Mouse (Mus musculus) adrenal gland, adult 10 weeks (tissue): Measurements from ENCODE around the gene Fam219b. TPM values are rescaled to one million over a fixed set of nuclear protein-coding genes. Genes with fewer than 3 reads are reported as not detected.

Source experiments
- polyA plus RNA-seq: library from polyadenylated mRNA; stranded (reverse); fragments of 350-450 nt; fragmentation: Illumina TruSeq; extraction: RNeasy Lipid Tissue Mini Kit (QIAGEN cat#74804); gene quantifications from one replicate; pipeline ENCODE4 v1.2.3, GENCODE M21; 2014; ENCODE audit warnings: low read depth, low replicate concordance

The Fam219b gene
- 10.2 TPM for polyA plus RNA-seq

GRCm38 (mm10) chr9:57537044-57537727 lies at the start of gene Fam219b:
Gene Fam219b (plus strand): TSS chr9:57537528.

DNA sequence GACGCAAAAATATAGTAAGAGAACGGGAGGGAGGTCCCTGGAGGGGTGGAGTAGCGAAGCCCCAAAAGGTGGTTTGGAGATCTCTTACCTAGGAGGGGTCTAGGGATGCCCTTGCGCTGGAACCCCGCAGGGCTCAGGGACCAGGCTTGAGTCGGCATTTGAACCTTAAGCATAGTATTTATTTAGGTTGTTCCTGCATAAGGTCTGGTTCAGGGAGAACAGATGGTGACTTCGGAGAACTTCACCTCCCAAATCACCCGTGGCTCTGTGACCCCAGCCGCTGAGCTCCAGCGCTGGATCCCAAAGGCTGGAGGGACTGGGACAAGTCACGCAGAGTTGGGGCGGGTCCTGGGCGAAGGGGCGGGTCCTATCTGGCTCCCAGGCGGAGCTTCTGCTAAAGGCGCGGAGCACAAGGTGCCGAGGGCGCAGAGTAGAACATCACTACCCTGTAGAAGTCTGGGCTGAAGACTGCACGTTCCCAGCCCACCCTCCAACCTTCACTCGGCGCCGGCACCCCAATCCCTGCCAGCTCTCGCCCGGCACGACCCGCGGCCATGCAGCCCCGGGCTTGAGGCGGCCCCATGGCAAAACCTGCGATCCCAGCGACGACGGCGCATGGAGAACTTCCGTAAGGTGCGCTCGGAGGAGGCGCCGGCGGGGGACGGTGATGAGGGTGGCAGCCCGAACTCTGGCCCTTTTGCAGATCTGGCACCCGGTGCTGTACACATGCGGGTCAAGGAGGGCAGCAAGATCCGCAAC lies 33.5 kb upstream of the Fam219b start, which contains the start of gene Rpp25:
Gene Rpp25, plus strand, starts transcription at position 405 of the 759 bp plus-strand sequence.

DNA sequence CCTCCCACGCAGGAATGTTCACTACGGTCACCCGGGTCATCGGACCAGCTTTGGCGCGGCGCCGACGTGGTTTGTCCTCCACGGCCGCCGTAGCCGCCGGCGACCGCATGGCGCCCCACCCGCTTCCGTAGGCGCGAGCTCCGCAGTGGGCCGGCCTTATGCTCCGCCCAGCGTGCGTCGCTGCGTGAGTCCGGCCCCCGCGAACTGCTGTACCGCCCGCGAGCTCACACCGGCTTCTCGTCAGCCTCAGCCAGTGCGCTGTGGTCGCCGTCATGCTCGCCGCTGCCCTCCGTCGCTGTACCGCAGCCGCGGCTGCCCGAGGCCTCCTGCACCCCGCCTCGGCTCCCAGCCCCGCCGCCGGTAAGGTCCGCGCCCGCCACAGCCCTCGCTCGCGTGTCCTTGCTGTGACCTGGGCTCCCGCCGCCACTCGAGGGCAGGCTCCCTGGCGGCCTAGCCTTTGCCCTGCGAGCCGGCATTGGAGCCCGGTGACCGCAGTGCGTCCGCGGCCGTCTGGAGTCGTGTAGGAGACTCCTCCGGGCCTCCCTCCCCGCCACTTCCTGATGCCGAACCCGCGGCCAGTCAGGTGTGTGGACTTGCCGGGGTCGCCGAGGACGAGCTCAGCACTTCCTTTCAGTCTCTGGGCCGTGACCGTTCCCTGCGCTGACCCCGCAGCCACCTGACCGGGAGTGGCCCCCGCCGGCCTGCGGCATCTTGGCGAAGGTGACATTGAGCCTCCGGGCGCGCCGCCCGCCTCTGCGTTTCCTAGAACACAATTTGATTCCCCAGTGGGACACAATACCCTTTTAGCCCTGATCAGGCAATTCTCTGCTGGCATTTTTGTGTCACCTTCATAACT lies 16.0 kb upstream of the Fam219b start, which contains the start of gene Cox5a:
Gene Cox5a, plus strand, starts transcription at position 219 of the 856 bp plus-strand sequence.

DNA sequence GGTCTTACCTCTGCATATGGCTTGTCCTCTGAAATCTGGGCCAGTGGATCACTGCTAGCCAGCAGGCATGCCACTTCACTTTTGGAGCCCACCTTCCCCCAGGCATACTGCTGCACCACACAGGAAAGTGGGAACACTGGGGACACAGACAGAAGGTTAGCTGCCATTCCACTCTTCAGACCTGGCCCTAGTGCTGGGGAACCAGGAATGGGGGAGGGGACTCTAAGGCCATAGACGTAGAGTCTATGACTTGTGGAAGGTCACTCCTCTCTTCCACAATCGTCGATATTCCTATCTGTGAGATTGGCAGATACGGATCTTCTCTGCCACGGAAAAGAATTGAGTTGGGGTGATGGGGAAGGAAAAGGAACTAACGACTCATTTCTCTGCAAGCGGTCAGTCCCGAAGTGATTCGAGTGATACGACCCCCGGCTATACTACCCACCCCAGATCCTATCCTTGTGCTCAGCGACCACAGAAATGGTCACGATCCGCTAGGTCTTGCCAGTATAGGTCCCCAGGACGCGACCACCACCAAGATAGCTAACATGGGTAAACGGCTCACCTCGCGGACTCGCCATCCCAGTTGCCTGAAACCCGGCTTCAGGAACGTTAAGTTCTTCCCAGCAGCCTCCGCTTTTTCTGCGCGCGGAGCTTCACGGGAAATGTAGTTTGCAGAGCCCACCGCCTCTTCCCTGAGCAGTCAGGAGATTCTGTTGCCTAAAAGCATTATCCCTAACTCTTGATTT lies 15.0 kb downstream of the Fam219b start, which contains the start of gene Mpi:
Gene Mpi, minus strand, starts transcription at position 625 of the 749 bp plus-strand sequence.

DNA sequence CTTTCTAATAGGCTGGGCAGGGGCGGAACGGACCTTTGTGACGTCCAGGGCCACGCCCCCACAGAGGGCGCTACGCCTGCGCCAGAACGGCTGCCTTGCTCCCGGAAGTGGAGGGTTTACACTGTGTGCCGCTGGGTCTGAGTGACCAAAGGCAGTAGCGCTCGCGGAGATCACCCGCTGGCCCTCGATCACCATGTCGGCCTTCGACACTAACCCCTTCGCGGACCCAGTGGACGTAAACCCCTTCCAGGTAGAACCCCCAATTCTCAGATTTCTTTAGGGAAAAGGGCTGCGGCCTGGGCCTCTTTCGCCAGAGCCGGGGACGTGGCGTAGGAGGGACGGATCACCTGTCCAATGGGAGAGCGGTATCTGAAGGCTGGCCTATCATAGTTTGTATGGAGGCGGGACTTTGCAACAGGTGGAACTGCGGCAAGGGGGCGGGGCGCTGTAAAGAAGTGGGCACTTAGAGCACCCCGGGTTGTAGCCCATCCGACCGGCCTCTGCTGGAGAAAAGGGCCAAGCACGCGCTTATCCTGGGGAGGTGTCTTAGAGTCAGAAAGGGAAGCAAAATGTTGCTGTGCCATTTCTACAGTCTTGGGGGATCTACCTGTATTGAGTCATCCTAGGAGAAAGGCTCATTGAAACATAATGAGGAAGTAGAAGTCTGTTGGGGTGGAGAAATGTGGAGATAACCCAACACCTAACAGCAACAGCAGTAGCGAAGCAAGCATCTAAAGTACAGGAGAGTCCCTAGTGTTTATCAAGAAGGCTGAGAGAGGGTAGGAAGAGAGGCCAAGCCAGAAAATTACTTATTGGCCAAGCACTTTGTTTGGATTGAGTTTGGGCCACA lies 23.8 kb downstream of the Fam219b start, which contains the start of gene Scamp2:
Gene Scamp2, plus strand, starts transcription at position 83 of the 850 bp plus-strand sequence.

GRCm38 (mm10) chr9:57589224-57590126 lies 52.1 kb downstream of the Fam219b start, which contains the start of gene Ulk3:
Gene Ulk3 (plus strand): TSS chr9:57589452.

Other genes starting within 250 kb of the Fam219b start
- 4.4 TPM for gene Ppcdc, start 97.4 kb upstream of the Fam219b start, polyA plus RNA-seq
- 4.0 TPM for gene Scamp5, start 69.5 kb upstream of the Fam219b start, polyA plus RNA-seq
- gene Rpp25, start 33.5 kb upstream of the Fam219b start, polyA plus RNA-seq: not detected
- gene Cox5a, start 16.3 kb upstream of the Fam219b start, polyA plus RNA-seq: 453 TPM
- gene Mpi, start 15.2 kb downstream of the Fam219b start, polyA plus RNA-seq: 12.5 TPM
- 15.0 TPM for gene Scamp2, start 23.4 kb downstream of the Fam219b start, polyA plus RNA-seq
- gene Ulk3, start 51.9 kb downstream of the Fam219b start, polyA plus RNA-seq: 6.0 TPM
- gene Cplx3, start 68.8 kb downstream of the Fam219b start, polyA plus RNA-seq: not detected
- not detected for gene Lman1l, start 83.2 kb downstream of the Fam219b start, polyA plus RNA-seq
- gene Csk, start 116.1 kb downstream of the Fam219b start, polyA plus RNA-seq: 6.5 TPM
- not detected for gene Cyp1a2, start 146.2 kb downstream of the Fam219b start, polyA plus RNA-seq
- 0.29 TPM for gene Cyp1a1, start 150.4 kb downstream of the Fam219b start, polyA plus RNA-seq
- 3.7 TPM for gene Edc3, start 171.0 kb downstream of the Fam219b start, polyA plus RNA-seq
- 49.8 TPM for gene Clk3, start 228.3 kb downstream of the Fam219b start, polyA plus RNA-seq